Mouse (Mus musculus) myocyte (in vitro differentiated cells): ENCODE measurements at regions not wholly inside any gene's neighbourhood (a gene's known extent, or its start where the extent isn't known, plus 50 kb on each side); places are given as distances from the start of the nearest gene placed in this dataset.

Experiments
- E2F4 ChIP-seq: IDR thresholded peaks from one replicate; pipeline ENCODE4 v1.6.1; 2011; ENCODE audit warnings: mild to moderate bottlenecking, control low read depth, moderate library complexity; ENCODE audit not compliant: insufficient read depth
- MAX ChIP-seq: IDR thresholded peaks from one replicate; pipeline ENCODE4 v1.6.1; 2011; ENCODE audit warnings: low read depth, mild to moderate bottlenecking, control low read depth
- MYOD1 ChIP-seq, 3 experiments: IDR thresholded peaks; one replicate each; pipeline ENCODE4 v1.6.1; 2011; ENCODE audit warnings: control low read depth in 2 of 3, low read depth in 2 of 3, mild to moderate bottlenecking in 2 of 3, moderate library complexity in 1 of 3; ENCODE audit not compliant: insufficient read length in 2 of 3, control insufficient read depth in 1 of 3
- POLR2A ChIP-seq: IDR thresholded peaks from one replicate; pipeline ENCODE4 v1.6.1; 2011; ENCODE audit warnings: low read depth, mild to moderate bottlenecking, control low read depth, moderate library complexity; ENCODE audit not compliant: insufficient read length
- POLR2AphosphoS2 ChIP-seq: IDR thresholded peaks from one replicate; pipeline ENCODE4 v1.6.1; 2011; ENCODE audit warnings: low read depth, control low read depth; ENCODE audit not compliant: insufficient read length
- USF1 ChIP-seq: IDR thresholded peaks from one replicate; pipeline ENCODE4 v1.6.1; 2011; ENCODE audit warnings: low read depth, mild to moderate bottlenecking, control low read depth, moderate library complexity

DNA sequence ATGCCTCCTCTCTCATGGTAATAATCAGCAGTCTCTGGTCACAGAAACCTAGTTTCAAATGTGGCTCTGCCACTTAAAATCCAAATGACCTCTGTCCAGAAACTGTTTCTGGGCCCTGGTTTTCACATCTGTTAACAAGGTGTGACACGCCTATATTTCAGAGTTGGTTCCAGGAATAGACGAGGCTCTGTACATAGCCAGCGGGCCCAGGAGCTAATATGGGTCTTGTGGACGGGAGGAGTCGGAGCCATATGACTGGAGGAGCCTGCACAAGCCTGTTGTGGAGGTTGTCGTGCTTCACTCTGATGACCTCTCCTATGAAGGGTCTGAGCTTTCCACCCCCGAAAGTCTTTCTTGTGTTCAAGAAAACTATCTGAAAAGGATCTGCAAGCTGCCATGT is 112.2 kb upstream of the Veph1 start:
- TF ChIP-seq MAX (no peak), USF1 (no peak), POLR2A (no peak), E2F4 (no peak), POLR2AphosphoS2 (no peak), MYOD1 (IDR thresholded peaks at IDR 0.05; ENCODE audit: control insufficient read depth in 1 of 3, insufficient read length in 2 of 3, low read depth in 2 of 3) (no peak)
